Mouse (Mus musculus) intestine, embryonic 16.5 days (tissue): ENCODE data around the gene Rasa2. TPM values are rescaled to one million over a fixed set of nuclear protein-coding genes. Genes with fewer than 3 reads are reported as not detected.

ENCODE experiments used
- ATAC-seq: fragments of 200-750 bp; cut with Nextera tagmentation; 2 replicates; pipeline ENCODE4 v1.8.0; 2017; ENCODE audit warnings: moderate TSS enrichment, moderate library complexity
- H3K27ac ChIP-seq: fragments of 300-500 bp; sonication (generic); 2 replicates; pipeline ENCODE4 v1.5.1; 2014; ENCODE audit warnings: mild to moderate bottlenecking, low read length
- H3K27me3 ChIP-seq: fragments of 300-500 bp; sonication (generic); replicated peaks from 2 replicates; pipeline ENCODE4 v1.6.1; 2014; ENCODE audit warnings: low read length, control low read depth, mixed read lengths; ENCODE audit not compliant: control insufficient read depth, insufficient read depth
- H3K36me3 ChIP-seq: fragments of 300-500 bp; sonication (generic); 2 replicates; pipeline ENCODE4 v1.6.1; 2014; ENCODE audit warnings: low read length, control low read depth; ENCODE audit not compliant: control insufficient read depth, insufficient read depth
- H3K4me1 ChIP-seq: fragments of 300-500 bp; sonication (generic); 2 replicates; pipeline ENCODE4 v1.6.1; 2014; ENCODE audit warnings: low read length, control low read depth, mixed read lengths; ENCODE audit not compliant: control insufficient read depth, insufficient read depth
- H3K4me2 ChIP-seq: fragments of 300-500 bp; sonication (generic); 2 replicates; pipeline ENCODE4 v1.6.1; 2014; ENCODE audit warnings: low read depth, low read length, control low read depth
- H3K4me3 ChIP-seq: fragments of 300-500 bp; sonication (generic); 2 replicates; pipeline ENCODE4 v1.5.1; 2014; ENCODE audit warnings: mild to moderate bottlenecking, low read length
- H3K9ac ChIP-seq: fragments of 300-500 bp; sonication (generic); 2 replicates; pipeline ENCODE4 v1.6.1; 2014; ENCODE audit warnings: low read depth, low read length
- H3K9me3 ChIP-seq: fragments of 300-500 bp; sonication (generic); 2 replicates; pipeline ENCODE4 v1.6.1; 2016; ENCODE audit warnings: low read length, control low read depth; ENCODE audit not compliant: control insufficient read depth
- WGBS: fragments of 180-500 bp; shearing (Covaris S2); extraction: QIAGEN DNeasy Blood & Tissue Kit; methylation state at CpG from one replicate; pipeline ENCODE4 v1.1.7; 2014; 5-methylcytosine and 5-hydroxymethylcytosine counted together
- polyA plus RNA-seq: library from polyadenylated mRNA; unstranded; fragments of >200 nt; fragmentation: Nextera tagmentation; extraction: Ambion mirVana; gene quantifications from 2 replicates; pipeline ENCODE4 v1.2.1, GENCODE M21; 2015

Rasa2 gene
- polyA plus RNA-seq, 1 experiment from 2014 or later: 15.3 TPM

GRCm38 (mm10) chr9:96611693-96612293 lies 19.6 kb downstream of the Rasa2 start:
- no peak overlapping the region for H3K4me3 ChIP-seq
- no peak for ATAC-seq
- H3K9ac ChIP-seq: no peak overlapping the region
- no peak overlapping the region for H3K27ac ChIP-seq
- H3K27me3 ChIP-seq: no peaks in the 10 kb centered on the region
- WGBS: 43% methylated on average over 8 of the region's 8 CpGs
- peaks cover 18% of the 10 kb centered on the region for H3K36me3 ChIP-seq
- peaks cover 4% of the 10 kb centered on the region; the same call in 1 of the 2 replicates for H3K9me3 ChIP-seq
- H3K4me2 ChIP-seq: no peak overlapping the region
- H3K4me1 ChIP-seq: no peaks in the 10 kb centered on the region

DNA sequence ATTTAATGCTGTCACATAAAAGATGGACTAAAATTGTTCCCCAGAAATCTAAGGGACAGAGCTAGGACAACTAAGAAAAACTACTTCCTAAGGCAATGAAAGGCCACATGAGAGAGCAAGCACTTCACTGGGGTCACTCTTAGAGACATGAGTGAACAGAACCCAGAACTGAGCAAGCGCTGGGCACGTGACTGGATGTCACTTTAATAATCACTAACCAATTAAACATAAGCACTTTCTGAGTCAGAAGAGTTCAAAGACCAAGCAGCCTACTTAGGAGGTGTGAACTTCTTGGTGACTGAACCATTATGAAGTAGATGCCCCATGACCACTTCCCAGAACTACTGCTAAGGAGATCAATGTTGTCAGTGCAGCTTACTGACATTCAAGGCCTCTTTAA lies 20.6 kb downstream of the Rasa2 start:
- no peak overlapping the region for H3K4me3 ChIP-seq
- H3K4me2 ChIP-seq: no peak overlapping the region
- no peak overlapping the region for H3K27ac ChIP-seq
- H3K27me3 ChIP-seq: no peaks in the 10 kb centered on the region
- H3K4me1 ChIP-seq: no peaks in the 10 kb centered on the region
- WGBS: 85% methylated on average over 2 of the region's 2 CpGs
- ATAC-seq: no peak
- H3K9me3 ChIP-seq: peaks cover 7% of the 10 kb centered on the region; the same call in 1 of the 2 replicates
- peaks cover 21% of the 10 kb centered on the region for H3K36me3 ChIP-seq
- H3K9ac ChIP-seq: no peak overlapping the region

DNA sequence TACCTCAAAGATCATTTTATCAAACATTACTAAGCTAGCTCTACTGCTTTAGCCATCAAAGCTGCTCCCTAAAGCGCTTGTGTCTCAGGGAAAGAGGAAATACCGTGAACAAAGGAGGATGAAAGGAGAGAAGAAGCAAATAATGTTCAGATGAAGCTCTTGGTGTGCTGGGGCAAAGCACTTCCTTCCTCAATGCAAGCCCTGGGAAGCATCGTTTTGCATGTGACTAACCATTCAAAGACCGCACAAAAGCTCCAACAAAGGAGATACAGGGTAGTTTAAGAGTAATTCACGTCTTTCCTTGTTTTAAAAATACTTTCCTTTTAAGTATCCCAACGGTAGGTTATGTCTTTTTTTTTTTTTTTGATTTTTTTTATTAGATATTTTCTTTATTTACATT lies 28.0 kb downstream of the Rasa2 start:
- no peak overlapping the region for H3K9ac ChIP-seq
- no peak for ATAC-seq
- H3K36me3 ChIP-seq: peaks cover 19% of the 10 kb centered on the region
- H3K27ac ChIP-seq: no peak overlapping the region
- no peaks in the 10 kb centered on the region for H3K27me3 ChIP-seq
- no peak overlapping the region for H3K4me2 ChIP-seq
- no peaks in the 10 kb centered on the region for H3K4me1 ChIP-seq
- H3K9me3 ChIP-seq: peaks cover 7% of the 10 kb centered on the region; the same call in 1 of the 2 replicates
- H3K4me3 ChIP-seq: no peak overlapping the region
- WGBS: 64% methylated on average over 6 of the region's 6 CpGs

DNA sequence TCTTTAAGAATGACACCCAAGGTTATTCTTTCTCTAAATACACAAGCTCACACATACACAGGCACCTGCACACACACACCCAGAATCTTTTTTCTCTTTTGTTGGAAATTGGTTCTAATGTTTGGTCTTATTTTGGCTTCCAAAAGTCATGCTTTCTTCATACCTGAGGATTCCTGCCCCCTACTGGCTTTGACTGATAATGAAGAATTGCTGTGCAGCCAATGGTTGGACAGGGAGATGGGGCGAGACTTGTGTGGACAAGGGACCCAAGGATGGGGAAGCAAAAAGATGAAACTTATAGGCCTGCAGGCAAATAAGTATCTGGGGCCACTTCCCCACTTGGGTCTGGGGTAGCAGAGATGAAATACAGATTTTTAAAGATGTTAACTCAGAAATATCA lies 33.5 kb downstream of the Rasa2 start:
- Histone ChIP-seq H3K36me3 (0 out of 2 replicates have a peak, but pooled peaks cover 4% of the 10 kb centered on the region), H3K27ac (no peak overlapping the region), H3K9me3 (no peaks in the 10 kb centered on the region), H3K4me3 (no peak overlapping the region), H3K27me3 (no peaks in the 10 kb centered on the region), H3K4me2 (no peak overlapping the region), H3K4me1 (no peaks in the 10 kb centered on the region), H3K9ac (no peak overlapping the region)
- 93% methylated on average over 1 of the region's 1 CpGs for WGBS
- ATAC-seq: no peak

DNA sequence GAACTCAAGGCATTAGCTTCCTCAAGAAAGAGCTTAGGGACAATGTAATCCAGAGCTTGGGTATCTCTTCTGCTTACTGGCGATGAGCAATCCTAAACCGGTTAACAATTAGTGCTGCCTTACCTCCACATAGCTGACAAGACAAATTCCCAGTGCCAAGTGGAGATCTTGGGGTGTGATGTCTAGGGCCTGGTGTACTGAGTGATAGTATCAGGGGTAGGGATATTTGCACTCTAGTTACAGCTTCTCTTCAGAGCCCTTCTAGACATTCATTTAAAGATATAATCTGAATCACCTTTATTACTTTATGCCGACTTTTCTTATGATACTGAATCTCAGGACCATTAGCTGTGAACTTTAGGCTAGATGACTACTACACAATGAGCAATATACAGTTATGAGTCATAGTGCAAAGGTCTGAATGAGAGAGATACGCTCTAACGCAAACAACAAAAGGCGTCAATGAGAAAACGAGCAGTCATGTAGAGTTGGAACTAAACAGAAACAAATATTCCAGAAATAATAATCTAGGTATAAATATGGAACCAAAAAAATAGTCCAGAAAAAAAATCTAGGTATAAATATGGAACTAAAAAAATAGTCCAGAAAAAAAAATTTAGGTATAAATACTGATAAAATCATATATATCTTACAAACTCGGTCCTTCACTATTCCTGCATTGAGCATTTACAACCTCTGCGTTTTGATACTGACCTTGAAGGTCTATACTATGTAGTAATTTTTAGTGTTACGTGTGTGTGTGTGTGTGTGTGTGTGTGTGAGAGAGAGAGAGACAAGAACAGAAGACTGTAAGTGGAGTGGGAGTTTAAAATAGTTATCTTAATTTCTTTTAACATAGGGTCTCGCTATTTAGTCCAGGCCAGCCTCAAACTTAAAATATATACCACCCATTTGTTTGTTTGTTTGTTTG lies 38.5 kb downstream of the Rasa2 start:
- 76% methylated on average over 11 of the region's 11 CpGs for WGBS
- Histone ChIP-seq H3K27me3 (no peaks in the 10 kb centered on the region), H3K9me3 (no peaks in the 10 kb centered on the region), H3K4me3 (no peak overlapping the region), H3K27ac (peak overlapping the region; percentile 56), H3K4me1 (0 out of 2 replicates have a peak, but pooled peaks cover 2% of the 10 kb centered on the region), H3K4me2 (no peak overlapping the region), H3K9ac (no peak overlapping the region), H3K36me3 (0 out of 2 replicates have a peak, but pooled peaks cover 2% of the 10 kb centered on the region)
- ATAC-seq: peak; percentile 96

DNA sequence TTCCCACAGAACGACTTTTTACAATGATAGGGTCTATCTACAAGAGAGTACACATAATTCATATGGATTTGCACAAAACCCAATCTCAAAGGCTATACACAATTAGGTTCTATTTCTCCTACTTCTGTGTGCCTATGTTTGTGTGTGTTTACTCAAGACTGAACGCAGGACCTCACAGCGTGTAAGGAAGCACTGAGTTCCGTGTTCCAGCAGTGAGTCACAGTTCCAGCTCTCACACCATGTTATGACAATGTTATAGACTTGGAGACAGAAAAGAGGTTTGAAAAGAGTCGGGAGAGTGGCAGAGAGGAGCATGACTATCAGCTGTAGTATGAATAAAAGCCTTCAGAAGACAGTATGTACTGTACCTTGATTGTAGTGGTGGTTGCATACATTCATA lies 42.1 kb downstream of the Rasa2 start:
- H3K27ac ChIP-seq: no peak overlapping the region
- WGBS: 85% methylated on average over 5 of the region's 5 CpGs
- H3K4me3 ChIP-seq: no peak overlapping the region

DNA sequence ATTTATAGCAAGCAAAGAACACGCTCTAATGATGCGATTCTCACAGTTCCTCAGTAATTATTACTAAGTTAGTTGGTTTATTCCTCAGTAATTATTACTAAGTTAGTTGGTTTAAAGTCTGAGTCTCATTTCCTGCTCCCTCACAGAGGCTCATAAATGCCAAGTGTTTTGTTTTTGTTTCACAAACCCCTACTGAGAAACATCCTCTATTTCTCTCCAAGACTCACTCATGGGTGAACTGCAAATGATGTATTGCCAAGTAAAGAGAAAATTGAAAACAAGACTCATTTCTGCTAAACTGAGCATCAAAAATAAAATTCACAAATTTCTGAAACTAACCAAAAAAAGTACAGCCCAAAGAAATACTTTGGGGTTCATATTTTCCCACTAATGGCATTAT lies 47.9 kb downstream of the Rasa2 start:
- no peak for ATAC-seq
- no peak overlapping the region for H3K4me3 ChIP-seq
- no peaks in the 10 kb centered on the region for H3K9me3 ChIP-seq
- H3K9ac ChIP-seq: no peak overlapping the region
- no peaks in the 10 kb centered on the region for H3K27me3 ChIP-seq
- H3K4me1 ChIP-seq: no peaks in the 10 kb centered on the region
- 94% methylated on average over 2 of the region's 2 CpGs for WGBS
- H3K27ac ChIP-seq: no peak overlapping the region
- no peak overlapping the region for H3K4me2 ChIP-seq
- no peaks in the 10 kb centered on the region for H3K36me3 ChIP-seq

More for the DNA sequence above, 42.1 kb downstream of the Rasa2 start:
- Histone ChIP-seq H3K4me2 (no peak overlapping the region), H3K9me3 (no peaks in the 10 kb centered on the region), H3K36me3 (no peaks in the 10 kb centered on the region), H3K9ac (no peak overlapping the region), H3K4me1 (0 out of 2 replicates have a peak, but pooled peaks cover 2% of the 10 kb centered on the region), H3K27me3 (no peaks in the 10 kb centered on the region)
- ATAC-seq: no peak

DNA sequence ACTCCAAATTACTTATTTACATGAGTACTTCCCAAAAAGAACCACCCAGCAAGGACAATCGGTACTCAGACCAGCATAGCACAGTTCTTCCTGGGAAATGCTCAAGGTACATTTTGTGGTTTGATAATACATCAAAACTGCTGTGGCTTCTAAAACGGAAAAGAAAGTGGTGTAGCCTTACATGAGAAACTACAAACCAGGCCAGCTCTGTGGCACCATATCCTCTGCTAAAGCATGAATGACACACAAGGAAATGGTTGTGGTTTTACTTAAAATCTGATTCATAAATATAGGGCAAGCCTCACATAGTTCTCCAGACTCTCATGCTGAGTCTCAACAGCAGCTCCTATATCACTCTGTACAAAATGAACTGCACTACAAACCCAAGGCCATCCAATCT lies 48.3 kb downstream of the Rasa2 start:
- no peak for ATAC-seq
- Histone ChIP-seq H3K9me3 (no peaks in the 10 kb centered on the region), H3K36me3 (no peaks in the 10 kb centered on the region), H3K9ac (no peak overlapping the region), H3K4me1 (no peaks in the 10 kb centered on the region), H3K4me3 (no peak overlapping the region), H3K27ac (no peak overlapping the region), H3K4me2 (no peak overlapping the region), H3K27me3 (no peaks in the 10 kb centered on the region)
- 79% methylated on average over 2 of the region's 2 CpGs for WGBS

GRCm38 (mm10) chr9:96578190-96578589 lies 53.2 kb downstream of the Rasa2 start:
- Histone ChIP-seq H3K9me3 (no peaks in the 10 kb centered on the region), H3K9ac (no peak overlapping the region), H3K27me3 (no peaks in the 10 kb centered on the region), H3K4me2 (no peak overlapping the region), H3K4me3 (no peak overlapping the region), H3K27ac (no peak overlapping the region), H3K36me3 (no peaks in the 10 kb centered on the region), H3K4me1 (no peaks in the 10 kb centered on the region)
- 88% methylated on average over 4 of the region's 4 CpGs for WGBS
- ATAC-seq: no peak
